Mouse (Mus musculus) erythroblast, embryonic 14.5 days (primary cell): Measurements from ENCODE around the gene Gbgt1. TPM values are rescaled to one million over a fixed set of nuclear protein-coding genes. Genes with fewer than 3 reads are reported as not detected.
A peak's percentile ranks its signal among the peaks of the same experiment; 100 is the strongest.
"Not testable (repeated sequence)": the region's sequence is repeated elsewhere in the genome, so short reads cannot be mapped to it uniquely, and the experiment has no call there.

Experiments used
- H3K27me3 ChIP-seq: 2 replicates; pipeline ENCODE4 v1.6.1; 2012; ENCODE audit warnings: inconsistent platforms; ENCODE audit not compliant: control insufficient read depth
- H3K36me3 ChIP-seq: 2 replicates; pipeline ENCODE4 v1.6.1; 2012; ENCODE audit warnings: mild to moderate bottlenecking, inconsistent platforms; ENCODE audit not compliant: control insufficient read depth
- H3K4me1 ChIP-seq: 2 replicates; pipeline ENCODE4 v1.6.1; 2012; ENCODE audit warnings: inconsistent platforms; ENCODE audit not compliant: control insufficient read depth
- H3K4me3 ChIP-seq: replicated peaks from 2 replicates; pipeline ENCODE3; 2012; ENCODE audit warnings: moderate library complexity, mild to moderate bottlenecking, inconsistent platforms
- H3K9me3 ChIP-seq: 2 replicates; pipeline ENCODE4 v1.6.1; 2012; ENCODE audit warnings: low read length, inconsistent platforms, mixed read lengths; ENCODE audit not compliant: control insufficient read depth
- GATA1 ChIP-seq: IDR thresholded peaks from 2 replicates; pipeline ENCODE4 v1.6.1; 2012; ENCODE audit warnings: low read length, inconsistent platforms, mixed read lengths
- TAL1 ChIP-seq: IDR thresholded peaks from 3 replicates; pipeline ENCODE4 v1.6.1; 2012; ENCODE audit warnings: low read length, inconsistent platforms, mixed read lengths
- polyA plus RNA-seq: library from polyadenylated mRNA; stranded (reverse); fragments of >175 nt; gene quantifications from 2 replicates; pipeline ENCODE4 v1.2.3, GENCODE M21; 2012

Gene Gbgt1
- polyA plus RNA-seq, 1 experiment: not detected

DNA sequence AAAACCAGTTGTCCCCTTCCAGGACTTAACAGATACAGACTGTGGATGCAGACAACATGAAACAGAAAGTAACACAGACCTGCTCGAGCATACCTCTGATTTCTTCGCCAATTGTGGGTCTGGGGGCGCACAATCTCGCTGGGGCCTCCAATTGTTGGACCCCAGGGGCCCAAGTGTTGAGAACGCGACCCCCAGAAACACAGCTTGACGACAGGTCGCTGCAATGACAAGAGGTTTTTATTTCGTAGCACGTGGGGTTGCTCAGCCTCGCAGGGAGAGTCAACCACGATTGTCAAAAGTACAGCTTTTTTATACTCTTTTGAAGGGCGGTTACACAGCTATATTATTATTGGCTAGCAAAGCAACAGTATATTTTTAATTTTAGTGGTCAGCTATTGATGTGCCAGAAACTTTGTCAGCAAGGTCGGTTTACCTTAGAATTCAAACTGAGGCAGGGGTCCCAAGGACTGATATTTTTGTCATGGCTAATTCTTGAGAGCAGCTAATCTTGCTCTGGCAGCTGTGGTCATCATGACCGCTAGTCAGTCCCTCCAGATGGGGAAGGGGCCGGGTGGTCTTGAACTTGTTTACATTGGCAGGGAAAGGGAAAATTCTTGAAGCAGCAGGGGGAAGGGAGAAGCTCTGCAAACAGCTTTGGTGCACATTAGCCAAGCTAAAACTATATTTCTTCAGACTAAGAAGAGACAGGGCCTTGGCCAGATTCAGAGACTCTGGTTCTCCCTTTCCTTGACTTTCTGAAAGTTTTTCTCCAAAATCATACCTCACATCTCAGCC lies 693 bp upstream of the Gbgt1 start:
- Histone ChIP-seq H3K36me3 (no peaks in the 10 kb centered on the region), H3K27me3 (no peaks in the 10 kb centered on the region), H3K9me3 (no peaks in the 10 kb centered on the region), H3K4me1 (no peaks in the 10 kb centered on the region), H3K4me3 (no peak overlapping the region)
- TF ChIP-seq GATA1 (no peak), TAL1 (no peak)

DNA sequence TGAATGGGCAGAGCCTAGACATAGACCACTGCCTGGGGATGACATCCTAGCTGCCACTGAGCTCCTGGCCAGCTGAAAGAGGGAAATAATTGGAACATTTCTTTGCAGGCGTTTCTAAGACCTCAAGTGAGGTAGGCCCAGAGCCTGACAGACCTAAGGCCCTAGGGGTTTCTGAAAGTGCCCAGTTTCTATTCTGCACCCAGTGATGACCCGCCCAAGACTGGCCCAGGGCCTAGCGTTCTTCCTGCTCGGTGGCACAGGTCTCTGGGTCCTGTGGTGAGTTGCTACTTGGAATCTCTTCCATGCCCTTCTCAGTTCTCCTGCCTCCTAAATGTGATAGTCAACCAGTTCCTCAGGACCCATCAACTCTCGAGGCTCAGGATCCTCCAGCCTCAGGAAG lies 870 bp downstream of the Gbgt1 start:
- TF ChIP-seq TAL1 (no peak), GATA1 (no peak)
- Histone ChIP-seq H3K36me3 (no peaks in the 10 kb centered on the region), H3K27me3 (no peaks in the 10 kb centered on the region; the same call in 1 of the 2 replicates), H3K9me3 (no peaks in the 10 kb centered on the region), H3K4me3 (no peak overlapping the region), H3K4me1 (no peaks in the 10 kb centered on the region)

DNA sequence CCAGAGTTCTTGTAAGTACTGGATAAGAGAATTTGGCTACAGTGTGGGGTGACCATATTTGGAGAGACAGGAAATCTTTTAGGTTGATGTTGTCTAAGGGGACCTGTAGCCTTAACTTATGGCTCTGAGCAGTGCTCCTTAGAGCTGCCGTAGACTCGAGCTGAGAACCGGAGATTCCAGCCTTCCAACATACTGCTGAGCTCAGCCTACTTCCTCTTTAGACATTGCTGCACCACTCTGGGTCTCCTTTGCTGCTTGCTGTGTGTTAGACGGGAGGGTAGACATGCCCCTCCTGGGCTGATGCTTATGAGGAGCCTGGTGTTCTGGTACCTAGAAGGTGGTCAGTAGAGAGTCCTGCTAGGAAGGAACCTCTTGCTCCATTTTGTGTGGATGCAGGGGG lies 1.7 kb downstream of the Gbgt1 start:
- no peaks in the 10 kb centered on the region for H3K4me1 ChIP-seq
- TF ChIP-seq GATA1 (no peak), TAL1 (no peak)
- no peaks in the 10 kb centered on the region for H3K36me3 ChIP-seq
- no peaks in the 10 kb centered on the region for H3K9me3 ChIP-seq
- no peaks in the 10 kb centered on the region; the same call in 1 of the 2 replicates for H3K27me3 ChIP-seq
- no peak overlapping the region for H3K4me3 ChIP-seq

DNA sequence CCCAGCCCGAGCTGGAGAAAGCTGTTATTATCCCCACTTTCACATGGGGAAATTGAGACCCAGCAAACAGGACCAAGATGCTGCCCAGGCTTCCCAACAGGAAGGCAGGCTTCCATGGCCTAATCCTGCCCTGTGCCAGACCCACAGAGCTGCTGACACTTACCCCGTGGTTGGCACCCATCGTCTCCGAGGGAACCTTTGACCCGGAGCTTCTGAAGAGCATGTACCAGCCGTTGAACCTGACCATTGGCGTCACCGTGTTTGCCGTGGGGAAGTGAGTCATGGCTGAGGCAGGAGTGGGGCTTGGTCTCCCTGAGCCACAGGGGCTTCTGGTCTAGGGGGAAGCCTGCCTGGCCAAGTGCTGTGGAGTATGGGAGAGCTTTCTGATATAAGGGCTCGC lies 6.3 kb downstream of the Gbgt1 start:
- Histone ChIP-seq H3K4me3 (no peak overlapping the region), H3K36me3 (no peaks in the 10 kb centered on the region), H3K4me1 (no peaks in the 10 kb centered on the region), H3K9me3 (no peaks in the 10 kb centered on the region), H3K27me3 (no peaks in the 10 kb centered on the region; the same call in 1 of the 2 replicates)
- TF ChIP-seq TAL1 (no peak), GATA1 (no peak)

DNA sequence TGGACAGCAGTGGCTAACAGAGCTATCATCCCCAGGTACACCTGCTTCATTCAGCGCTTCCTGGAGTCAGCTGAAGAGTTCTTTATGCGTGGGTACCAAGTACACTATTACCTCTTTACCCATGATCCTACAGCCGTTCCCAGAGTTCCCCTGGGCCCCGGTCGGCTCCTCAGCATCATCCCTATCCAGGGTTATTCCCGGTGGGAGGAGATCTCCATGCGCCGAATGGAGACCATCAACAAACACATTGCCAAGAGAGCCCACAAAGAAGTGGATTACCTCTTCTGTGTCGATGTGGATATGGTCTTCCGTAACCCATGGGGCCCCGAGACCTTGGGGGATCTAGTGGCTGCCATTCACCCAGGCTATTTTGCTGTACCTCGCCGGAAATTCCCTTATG lies 8.0 kb downstream of the Gbgt1 start:
- Histone ChIP-seq H3K36me3 (no peaks in the 10 kb centered on the region), H3K4me1 (no peaks in the 10 kb centered on the region), H3K27me3 (no peaks in the 10 kb centered on the region; the same call in 1 of the 2 replicates), H3K9me3 (no peaks in the 10 kb centered on the region), H3K4me3 (no peak overlapping the region)
- no peak for TF ChIP-seq TAL1
- TF ChIP-seq GATA1: no peak

DNA sequence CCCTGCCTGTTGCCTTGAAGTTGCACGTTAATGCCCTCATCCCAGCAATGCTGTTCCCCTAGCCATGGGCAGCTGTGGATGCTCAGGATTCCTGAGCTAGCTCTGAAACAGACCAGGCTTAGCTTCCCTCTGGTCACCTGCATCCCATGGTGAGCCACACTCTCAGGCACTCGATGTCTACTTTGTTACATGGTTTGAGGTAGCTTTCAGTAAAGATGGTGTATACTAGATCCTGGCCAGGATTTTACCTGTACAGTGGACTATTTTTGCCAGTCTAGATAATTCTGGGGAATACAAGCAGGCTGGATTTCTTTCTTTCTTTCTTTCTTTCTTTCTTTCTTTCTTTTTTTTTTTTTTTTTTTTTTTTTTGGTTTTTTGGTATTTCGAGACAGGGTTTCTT lies 9.1 kb downstream of the Gbgt1 start, which contains the start of gene Gm10134:
Gene Gm10134 (plus strand): TSS at position 301 of the 400 bp plus-strand sequence.
- Histone ChIP-seq H3K27me3 (peaks cover 2% of the 10 kb centered on the region), H3K9me3 (no peaks in the 10 kb centered on the region), H3K4me1 (no peaks in the 10 kb centered on the region), H3K4me3 (no peak within 1 kb of the TSS), H3K36me3 (no peaks in the 10 kb centered on the region)
- no peak for TF ChIP-seq TAL1
- no peak for TF ChIP-seq GATA1

DNA sequence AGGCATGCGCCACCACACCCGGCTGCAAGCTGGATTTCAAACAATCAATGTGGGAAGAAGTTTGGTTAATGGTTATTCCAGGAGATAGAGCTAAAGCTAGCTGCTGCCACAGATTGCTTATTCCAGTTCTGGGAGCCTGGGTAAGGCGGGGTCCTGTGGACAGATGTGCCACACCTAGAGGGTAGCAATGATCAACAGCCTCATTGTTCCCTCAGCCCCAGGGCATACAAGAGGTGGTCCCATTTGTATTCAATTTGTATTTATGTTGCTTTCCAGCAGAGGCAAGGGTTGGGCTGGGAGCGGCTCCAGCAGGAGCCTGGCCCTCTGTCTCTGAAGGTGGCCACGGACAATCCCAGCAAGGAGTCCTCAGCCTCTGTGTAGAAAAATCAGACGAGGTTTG lies 9.6 kb downstream of the Gbgt1 start:
- TF ChIP-seq GATA1: no peak
- no peak for TF ChIP-seq TAL1
- Histone ChIP-seq H3K4me1 (no peaks in the 10 kb centered on the region), H3K27me3 (peaks cover 7% of the 10 kb centered on the region), H3K36me3 (no peaks in the 10 kb centered on the region), H3K4me3 (no peak overlapping the region), H3K9me3 (no peaks in the 10 kb centered on the region)

DNA sequence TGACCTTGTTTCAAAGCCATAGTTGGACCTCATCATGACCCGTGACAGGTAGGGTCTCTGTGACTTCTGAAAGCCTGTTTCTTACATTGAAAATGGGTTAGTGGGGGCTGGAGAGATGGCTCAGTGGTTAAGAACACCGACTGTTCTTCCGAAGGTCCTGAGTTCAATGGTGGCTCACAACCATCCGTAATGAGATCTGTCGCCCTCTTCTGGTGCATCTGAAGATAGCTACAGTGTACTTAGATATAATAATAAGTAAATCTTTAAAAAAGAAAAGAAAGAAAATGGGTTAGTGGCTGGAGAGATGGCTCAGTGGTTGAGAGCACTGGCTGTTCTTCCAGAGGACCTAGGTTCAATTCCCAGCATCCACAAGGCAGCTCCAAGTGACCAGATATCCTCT lies 14.9 kb downstream of the Gbgt1 start:
- not testable (repeated sequence) for H3K9me3 ChIP-seq, H3K4me3 ChIP-seq, H3K36me3 ChIP-seq
- peaks cover 12% of the 10 kb centered on the region for H3K4me1 ChIP-seq
- H3K27me3 ChIP-seq: peaks cover 38% of the 10 kb centered on the region

DNA sequence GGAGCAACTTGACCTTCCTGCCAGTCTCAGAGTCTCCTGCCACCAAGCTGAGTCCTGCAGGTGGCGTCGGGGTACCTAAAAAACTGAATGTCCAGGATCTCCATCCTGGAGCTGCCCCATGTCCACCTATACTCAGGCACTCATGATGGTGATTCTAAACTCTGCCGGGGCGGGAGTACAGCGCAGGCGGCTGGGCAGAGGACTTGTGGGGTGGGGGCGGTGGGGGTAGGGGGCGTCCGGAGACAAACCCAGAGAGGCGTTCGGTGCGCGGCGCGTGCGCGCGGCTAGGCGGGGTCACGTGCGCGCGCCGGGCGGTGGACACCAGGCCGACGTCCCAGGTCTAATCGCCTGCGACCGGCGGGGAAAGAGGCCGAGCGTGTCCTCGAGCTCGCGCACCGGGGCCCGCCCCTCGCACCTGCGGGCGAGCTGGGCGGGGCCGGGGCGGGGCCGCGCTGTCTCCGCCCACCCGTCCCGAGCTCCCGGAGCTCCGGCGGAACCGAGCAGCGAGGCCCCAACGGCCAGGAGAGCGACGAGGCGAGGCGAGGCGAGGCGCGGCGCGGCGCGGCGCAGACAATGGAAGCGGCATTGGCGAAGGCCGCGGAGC lies 16.2 kb downstream of the Gbgt1 start, which contains the start of gene Ralgds:
Gene Ralgds (plus strand): TSS at position 328 of the 604 bp plus-strand sequence.
- no peaks in the 10 kb centered on the region for H3K36me3 ChIP-seq
- peaks cover 12% of the 10 kb centered on the region for H3K4me1 ChIP-seq
- no peaks in the 10 kb centered on the region for H3K9me3 ChIP-seq
- peaks cover 38% of the 10 kb centered on the region for H3K27me3 ChIP-seq
- peak within 1 kb of the TSS; percentile 49 for H3K4me3 ChIP-seq
- no peak for TF ChIP-seq TAL1
